Mouse (Mus musculus): ENCODE results near the gene Uroc1. TPM values are rescaled to one million over a fixed set of nuclear protein-coding genes. Genes with fewer than 3 reads are reported as not detected.
A peak's percentile ranks its signal among the peaks of the same experiment; 100 is the strongest.

Gene Uroc1
- polyA plus RNA-seq, 1 experiment from 2014 or later: 0.04 TPM

DNA sequence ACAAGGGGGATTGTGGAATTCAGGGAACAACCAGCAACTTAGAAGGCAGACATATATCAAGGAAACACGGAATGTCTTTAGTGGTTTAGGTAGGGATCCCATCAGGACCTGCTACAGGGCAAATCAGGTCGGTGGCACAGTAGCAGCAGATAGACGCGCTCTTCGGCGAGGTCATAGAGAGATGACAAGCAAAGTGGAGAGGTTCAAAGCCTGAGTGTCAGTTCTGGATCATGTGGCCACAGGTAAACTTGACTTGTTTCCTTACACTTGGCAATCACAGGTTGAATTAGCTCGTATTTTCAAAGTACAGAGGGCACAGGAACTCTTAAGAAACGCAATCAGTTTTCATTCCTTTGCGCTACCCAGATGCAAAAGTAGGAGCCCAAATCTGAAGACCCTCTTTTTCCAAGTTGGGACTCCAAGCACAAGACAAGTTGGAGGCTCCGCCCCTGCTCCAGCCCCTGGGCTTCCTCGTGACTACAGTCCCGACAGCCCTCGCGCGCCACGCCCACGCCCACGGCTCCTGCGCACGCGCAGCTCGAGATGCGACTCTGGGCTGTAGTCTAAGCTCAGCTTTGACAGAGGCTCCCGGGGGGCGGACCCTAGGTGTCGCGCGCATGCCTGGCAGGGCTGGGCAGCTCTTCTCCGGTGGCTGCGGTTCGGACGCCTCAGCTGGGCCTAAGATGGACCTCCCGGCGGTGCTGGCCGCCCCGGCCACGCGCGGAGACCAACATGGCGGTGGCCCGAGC lies 36.1 kb downstream of the Uroc1 start, which contains the start of gene Zxdc:
Zxdc (plus strand) TSS at position 517 of the 749 bp plus-strand sequence.
- WGBS: 6% methylated on average over 41 of the region's 41 CpGs
- H3K4me1 ChIP-seq (ENCODE audit: control insufficient read depth, insufficient read depth, low read depth, low read length): peaks cover 19% of the 10 kb centered on the region

DNA sequence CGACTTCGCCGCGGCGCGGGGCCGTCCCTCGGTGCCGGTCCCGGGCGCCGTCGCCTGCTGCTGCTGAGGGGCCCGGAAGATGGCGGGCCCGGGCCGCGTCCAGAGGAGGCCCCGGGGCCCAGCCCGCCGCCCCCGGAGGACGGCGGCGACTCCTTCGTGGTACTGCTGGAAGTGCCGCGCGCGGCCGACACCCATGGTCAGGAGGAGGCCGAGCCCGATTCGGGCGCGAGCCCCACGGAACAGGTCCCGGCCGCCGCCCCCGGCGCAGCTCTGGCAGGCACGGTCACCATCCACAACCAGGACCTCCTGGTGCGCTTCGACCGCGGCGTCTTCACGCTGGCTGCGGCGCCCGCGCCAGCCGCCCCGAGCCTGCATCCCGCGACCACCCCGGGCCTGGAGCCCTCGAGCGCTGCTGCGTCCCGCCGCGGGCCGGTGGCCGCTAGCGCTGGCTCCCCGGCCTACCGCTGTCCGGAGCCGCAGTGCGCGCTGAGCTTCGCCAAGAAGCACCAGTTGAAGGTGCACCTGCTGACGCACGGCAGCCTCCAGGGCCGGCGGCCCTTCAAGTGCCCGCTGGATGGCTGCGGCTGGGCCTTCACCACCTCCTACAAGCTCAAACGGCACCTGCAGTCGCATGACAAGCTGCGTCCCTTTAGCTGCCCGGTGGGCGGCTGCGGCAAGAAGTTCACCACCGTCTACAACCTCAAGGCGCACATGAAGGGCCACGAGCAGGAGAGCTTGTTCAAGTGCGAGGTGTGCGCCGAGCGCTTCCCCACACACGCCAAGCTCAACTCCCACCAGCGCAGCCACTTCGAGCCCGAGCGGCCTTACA lies 36.9 kb downstream of the Uroc1 start:
- H3K4me3 ChIP-seq (ENCODE audit: low read length): peak overlapping the region; percentile 91
- ATAC-seq: peak; percentile 83

More for the DNA sequence above, 36.1 kb downstream of the Uroc1 start, which contains the start of gene Zxdc:
- H3K27me3 ChIP-seq (replicated peaks; ENCODE audit: control insufficient read depth, insufficient read depth, low read length): no peaks in the 10 kb centered on the region
- peak within 1 kb of the TSS; percentile 90 for H3K27ac ChIP-seq (ENCODE audit: low read depth, low read length)
- ATAC-seq: peak; percentile 99
- peaks cover 7% of the 10 kb centered on the region for H3K36me3 ChIP-seq (ENCODE audit: control insufficient read depth, insufficient read depth, low read length)
- peak within 1 kb of the TSS; percentile 91 for H3K4me3 ChIP-seq (ENCODE audit: low read length)
- H3K9ac ChIP-seq (ENCODE audit: low read depth, low read length): peak within 1 kb of the TSS; percentile 92
- peak within 1 kb of the TSS; percentile 89 for H3K4me2 ChIP-seq (ENCODE audit: low read length)
- no peaks in the 10 kb centered on the region for H3K9me3 ChIP-seq (ENCODE audit: control insufficient read depth, low read length)

DNA sequence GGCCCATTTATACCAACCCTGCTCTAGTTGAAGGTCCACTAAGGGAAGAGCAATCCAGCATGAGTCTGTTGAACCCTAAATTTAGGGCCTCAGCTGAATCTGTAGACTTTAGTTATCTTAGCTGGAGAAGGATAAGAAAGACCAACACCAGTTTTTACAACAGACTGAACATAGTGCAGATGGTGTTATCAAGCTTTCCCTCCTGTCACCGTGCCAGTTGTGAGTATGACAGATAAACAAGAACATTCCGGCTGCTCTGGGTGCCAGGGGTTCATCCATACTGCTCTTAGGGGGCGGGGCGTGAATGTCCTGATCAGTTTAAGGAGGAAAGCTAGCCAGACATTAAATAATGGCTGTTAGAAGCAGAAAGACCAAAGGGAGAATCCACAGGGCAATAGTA lies 41.6 kb downstream of the Uroc1 start:
- peaks cover 46% of the 10 kb centered on the region for H3K36me3 ChIP-seq (ENCODE audit: control insufficient read depth, insufficient read depth, low read length)
- no peak overlapping the region for H3K9ac ChIP-seq (ENCODE audit: low read depth, low read length)
- WGBS: 96% methylated on average over 4 of the region's 4 CpGs

More for the DNA sequence above, 36.9 kb downstream of the Uroc1 start:
- H3K27ac ChIP-seq (ENCODE audit: low read depth, low read length): peak overlapping the region; percentile 90
- peak overlapping the region; percentile 92 for H3K9ac ChIP-seq (ENCODE audit: low read depth, low read length)
- peaks cover 19% of the 10 kb centered on the region for H3K4me1 ChIP-seq (ENCODE audit: control insufficient read depth, insufficient read depth, low read depth, low read length)
- H3K27me3 ChIP-seq (replicated peaks; ENCODE audit: control insufficient read depth, insufficient read depth, low read length): no peaks in the 10 kb centered on the region
- under 1% methylated on average over 70 of the region's 98 CpGs for WGBS
- H3K4me2 ChIP-seq (ENCODE audit: low read length): peak overlapping the region; percentile 89
- H3K36me3 ChIP-seq (ENCODE audit: control insufficient read depth, insufficient read depth, low read length): peaks cover 13% of the 10 kb centered on the region
- no peaks in the 10 kb centered on the region for H3K9me3 ChIP-seq (ENCODE audit: control insufficient read depth, low read length)

DNA sequence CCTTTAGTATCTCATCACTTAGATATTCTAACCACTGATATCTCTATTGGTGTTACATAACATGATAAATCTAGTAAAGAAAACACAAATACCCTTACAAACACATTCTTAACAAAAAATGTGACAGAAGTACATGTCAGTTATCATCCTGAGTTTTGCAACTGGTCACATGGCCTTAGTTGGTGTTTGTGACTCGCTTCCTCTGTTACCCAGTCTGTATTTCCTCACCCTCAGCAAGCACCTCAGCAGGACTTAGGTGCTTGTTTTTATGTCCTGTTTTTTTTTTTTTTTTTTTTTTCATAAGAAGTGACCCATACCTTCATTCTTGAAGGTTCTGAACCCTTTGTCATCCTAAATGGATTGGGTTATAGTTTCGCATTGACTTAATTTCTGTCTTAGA lies 44.6 kb downstream of the Uroc1 start:
- no peak overlapping the region for H3K27ac ChIP-seq (ENCODE audit: low read depth, low read length)
- no peak overlapping the region for H3K4me2 ChIP-seq (ENCODE audit: low read length)
- H3K9me3 ChIP-seq (ENCODE audit: control insufficient read depth, low read length): no peaks in the 10 kb centered on the region
- 97% methylated on average over 2 of the region's 2 CpGs for WGBS
- H3K27me3 ChIP-seq (replicated peaks; ENCODE audit: control insufficient read depth, insufficient read depth, low read length): no peaks in the 10 kb centered on the region
- H3K36me3 ChIP-seq (ENCODE audit: control insufficient read depth, insufficient read depth, low read length): peaks cover 70% of the 10 kb centered on the region
- peaks cover under 1% of the 10 kb centered on the region for H3K4me1 ChIP-seq (ENCODE audit: control insufficient read depth, insufficient read depth, low read depth, low read length)
- H3K4me3 ChIP-seq (ENCODE audit: low read length): no peak overlapping the region
- H3K9ac ChIP-seq (ENCODE audit: low read depth, low read length): no peak overlapping the region
- ATAC-seq: no peak

More for the DNA sequence above, 41.6 kb downstream of the Uroc1 start:
- no peak overlapping the region for H3K4me3 ChIP-seq (ENCODE audit: low read length)
- H3K4me2 ChIP-seq (ENCODE audit: low read length): no peak overlapping the region
- peaks cover 19% of the 10 kb centered on the region for H3K4me1 ChIP-seq (ENCODE audit: control insufficient read depth, insufficient read depth, low read depth, low read length)
- no peaks in the 10 kb centered on the region for H3K9me3 ChIP-seq (ENCODE audit: control insufficient read depth, low read length)
- H3K27me3 ChIP-seq (replicated peaks; ENCODE audit: control insufficient read depth, insufficient read depth, low read length): no peaks in the 10 kb centered on the region
- ATAC-seq: no peak
- no peak overlapping the region for H3K27ac ChIP-seq (ENCODE audit: low read depth, low read length)

DNA sequence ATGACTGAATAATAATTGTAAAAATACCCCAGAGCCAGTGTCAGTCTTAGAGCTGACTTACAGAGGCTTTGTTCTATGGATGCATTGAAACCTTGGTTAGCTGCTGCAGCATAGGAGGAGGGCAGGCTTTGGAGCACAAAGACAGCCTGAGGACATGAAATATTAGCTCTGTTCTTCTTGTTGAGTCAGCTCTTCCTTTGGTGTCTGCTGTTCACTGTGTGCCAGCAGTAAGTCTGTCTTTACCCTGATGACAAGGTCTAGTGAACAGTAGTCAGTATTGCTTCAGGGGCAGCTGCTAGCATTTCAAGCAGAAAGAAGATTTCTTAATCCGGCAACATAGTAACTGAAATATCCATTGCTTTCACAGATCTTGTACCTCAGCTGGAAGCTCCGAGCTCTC lies 48.4 kb downstream of the Uroc1 start:
- ATAC-seq: no peak
- no peaks in the 10 kb centered on the region for H3K4me1 ChIP-seq (ENCODE audit: control insufficient read depth, insufficient read depth, low read depth, low read length)
- H3K4me3 ChIP-seq (ENCODE audit: low read length): no peak overlapping the region
- H3K9me3 ChIP-seq (ENCODE audit: control insufficient read depth, low read length): no peaks in the 10 kb centered on the region
- no peak overlapping the region for H3K9ac ChIP-seq (ENCODE audit: low read depth, low read length)
- H3K4me2 ChIP-seq (ENCODE audit: low read length): no peak overlapping the region
- 91% methylated on average over 2 of the region's 2 CpGs for WGBS
- peaks cover 60% of the 10 kb centered on the region for H3K36me3 ChIP-seq (ENCODE audit: control insufficient read depth, insufficient read depth, low read length)
- H3K27me3 ChIP-seq (replicated peaks; ENCODE audit: control insufficient read depth, insufficient read depth, low read length): no peaks in the 10 kb centered on the region
- H3K27ac ChIP-seq (ENCODE audit: low read depth, low read length): no peak overlapping the region

DNA sequence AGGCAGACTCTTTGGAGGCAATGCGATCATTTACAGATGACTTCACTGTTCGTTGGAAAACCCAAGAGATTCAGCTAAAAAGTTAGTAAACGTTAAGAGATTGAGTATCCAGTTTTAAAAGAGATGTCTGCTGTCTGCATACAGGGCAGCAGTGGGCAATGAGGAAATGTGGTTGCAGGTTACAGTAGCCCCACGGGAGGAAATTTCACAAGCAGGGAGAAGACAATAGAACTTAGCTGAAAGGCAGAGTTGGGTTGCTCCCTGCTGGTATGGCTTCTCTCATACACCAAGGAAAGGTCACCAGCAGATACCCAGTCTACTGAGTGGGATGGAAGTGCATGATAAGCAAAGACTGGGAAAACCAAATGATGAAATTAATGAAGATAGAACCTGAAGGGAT lies 57.5 kb downstream of the Uroc1 start:
- peaks cover 14% of the 10 kb centered on the region for H3K36me3 ChIP-seq (ENCODE audit: control insufficient read depth, insufficient read depth, low read length)
- ATAC-seq: no peak
- H3K9me3 ChIP-seq (ENCODE audit: control insufficient read depth, low read length): no peaks in the 10 kb centered on the region
- no peak overlapping the region for H3K4me3 ChIP-seq (ENCODE audit: low read length)
- H3K9ac ChIP-seq (ENCODE audit: low read depth, low read length): no peak overlapping the region
- H3K4me1 ChIP-seq (ENCODE audit: control insufficient read depth, insufficient read depth, low read depth, low read length): no peaks in the 10 kb centered on the region
- no peaks in the 10 kb centered on the region for H3K27me3 ChIP-seq (replicated peaks; ENCODE audit: control insufficient read depth, insufficient read depth, low read length)
- no peak overlapping the region for H3K4me2 ChIP-seq (ENCODE audit: low read length)
- 84% methylated on average over 4 of the region's 4 CpGs for WGBS
- H3K27ac ChIP-seq (ENCODE audit: low read depth, low read length): no peak overlapping the region

DNA sequence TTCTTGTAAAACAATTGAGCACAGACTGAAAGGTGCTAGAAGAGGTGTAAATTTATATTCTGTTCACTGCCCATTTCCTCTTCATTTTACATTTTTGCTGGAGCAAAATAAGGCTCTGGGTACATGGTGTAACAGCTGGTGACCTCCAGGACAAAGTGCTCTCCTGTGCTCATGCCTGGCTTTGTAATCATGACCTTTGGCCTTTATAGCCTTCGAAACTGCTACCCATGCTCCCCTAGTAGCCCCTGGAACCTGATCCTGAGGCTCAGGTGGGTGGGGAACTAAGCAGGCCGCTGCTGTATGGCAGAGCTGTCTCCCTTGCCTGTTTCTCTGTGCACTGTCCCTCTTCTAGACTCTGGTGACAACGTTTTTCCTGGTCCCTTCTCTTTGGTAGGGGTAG lies 60.9 kb downstream of the Uroc1 start:
- Histone ChIP-seq H3K4me1 (ENCODE audit: control insufficient read depth, insufficient read depth, low read depth, low read length) (no peaks in the 10 kb centered on the region), H3K4me3 (ENCODE audit: low read length) (no peak overlapping the region), H3K36me3 (ENCODE audit: control insufficient read depth, insufficient read depth, low read length) (peaks cover 8% of the 10 kb centered on the region), H3K27me3 (replicated peaks; ENCODE audit: control insufficient read depth, insufficient read depth, low read length) (no peaks in the 10 kb centered on the region), H3K27ac (ENCODE audit: low read depth, low read length) (no peak overlapping the region), H3K9ac (ENCODE audit: low read depth, low read length) (no peak overlapping the region), H3K4me2 (ENCODE audit: low read length) (no peak overlapping the region), H3K9me3 (ENCODE audit: control insufficient read depth, low read length) (no peaks in the 10 kb centered on the region)
- WGBS: 82% methylated on average over 3 of the region's 3 CpGs
- no peak for ATAC-seq

DNA sequence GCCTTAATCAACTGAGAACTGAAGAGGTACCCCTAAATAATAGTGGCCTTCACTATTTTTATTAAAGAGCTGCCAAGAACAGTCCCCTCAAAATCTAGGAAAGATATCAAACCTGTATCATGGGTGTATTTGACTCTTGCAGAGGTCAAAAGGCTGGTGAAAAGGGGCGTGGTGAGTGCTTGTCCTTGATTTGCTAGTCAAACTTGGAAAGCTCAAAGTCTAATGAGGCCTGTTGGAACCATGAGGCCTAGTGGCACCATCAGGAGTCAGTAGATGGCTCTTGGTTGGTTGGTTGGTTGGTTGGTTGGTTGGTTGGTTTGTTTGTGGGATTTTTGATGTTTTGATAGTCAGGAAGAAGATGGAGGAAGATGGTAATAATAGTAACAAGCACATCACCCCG lies 62.7 kb downstream of the Uroc1 start:
- H3K4me2 ChIP-seq (ENCODE audit: low read length): no peak overlapping the region
- H3K27ac ChIP-seq (ENCODE audit: low read depth, low read length): no peak overlapping the region
- H3K4me3 ChIP-seq (ENCODE audit: low read length): no peak overlapping the region
- no peaks in the 10 kb centered on the region for H3K9me3 ChIP-seq (ENCODE audit: control insufficient read depth, low read length)
- H3K9ac ChIP-seq (ENCODE audit: low read depth, low read length): no peak overlapping the region
- 94% methylated on average over 2 of the region's 2 CpGs for WGBS
- ATAC-seq: no peak
- peaks cover 15% of the 10 kb centered on the region for H3K36me3 ChIP-seq (ENCODE audit: control insufficient read depth, insufficient read depth, low read length)
- no peaks in the 10 kb centered on the region for H3K4me1 ChIP-seq (ENCODE audit: control insufficient read depth, insufficient read depth, low read depth, low read length)
- H3K27me3 ChIP-seq (replicated peaks; ENCODE audit: control insufficient read depth, insufficient read depth, low read length): no peaks in the 10 kb centered on the region

DNA sequence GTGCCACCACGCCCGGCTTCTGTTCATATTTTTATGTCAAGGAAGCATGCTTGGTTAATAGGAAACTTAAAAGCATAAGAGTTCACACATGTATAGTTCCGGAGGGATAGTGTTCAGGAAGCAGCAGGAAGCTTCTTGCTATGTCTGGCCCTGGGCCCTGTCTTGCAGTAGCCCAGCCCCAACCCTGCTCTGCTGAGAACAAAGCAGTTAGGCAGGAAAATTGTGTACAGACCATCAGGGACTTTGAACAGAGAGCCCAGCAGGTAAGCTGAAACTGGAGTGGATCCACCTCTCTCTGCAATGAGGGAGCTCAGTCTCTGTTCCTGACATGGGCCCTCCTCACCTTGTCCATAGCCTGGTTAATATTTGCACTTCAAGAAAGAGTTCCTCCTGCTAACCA lies 64.2 kb downstream of the Uroc1 start:
- Histone ChIP-seq H3K4me1 (ENCODE audit: control insufficient read depth, insufficient read depth, low read depth, low read length) (no peaks in the 10 kb centered on the region), H3K27ac (ENCODE audit: low read depth, low read length) (no peak overlapping the region), H3K4me2 (ENCODE audit: low read length) (no peak overlapping the region), H3K27me3 (replicated peaks; ENCODE audit: control insufficient read depth, insufficient read depth, low read length) (no peaks in the 10 kb centered on the region), H3K36me3 (ENCODE audit: control insufficient read depth, insufficient read depth, low read length) (peaks cover 23% of the 10 kb centered on the region), H3K4me3 (ENCODE audit: low read length) (no peak overlapping the region), H3K9ac (ENCODE audit: low read depth, low read length) (no peak overlapping the region), H3K9me3 (ENCODE audit: control insufficient read depth, low read length) (no peaks in the 10 kb centered on the region)
- WGBS: 86% methylated on average over 3 of the region's 3 CpGs
- ATAC-seq: no peak
